Mouse (Mus musculus): Measurements from ENCODE around the gene Gm6465. TPM values are rescaled to one million over a fixed set of nuclear protein-coding genes. Genes with fewer than 3 reads are reported as not detected.
"Not testable (repeated sequence)": the region's sequence is repeated elsewhere in the genome, so short reads cannot be mapped to it uniquely, and the experiment has no call there.

Gene Gm6465
- total RNA-seq (2021) = not detected

- DNase-seq = not testable (repeated sequence)
These were observed at the start of gene Gm6465 for GRCm38 (mm10) chr5:11845239-11845638. Gene Gm6465, plus strand, starts transcription at chr5:11845539.

GRCm38 (mm10) chr5:11845824-11846223 lies 485 bp downstream of the Gm6465 start:
- not testable (repeated sequence) for DNase-seq

GRCm38 (mm10) chr5:11857909-11858308 lies 12.6 kb downstream of the Gm6465 start:
- not testable (repeated sequence) for DNase-seq

Other genes starting within 250 kb of the Gm6465 start
- gene Gm8922, start 163.6 kb upstream of the Gm6465 start, total RNA-seq (2021) = not detected
- not detected for gene Gm8926, start 75.0 kb upstream of the Gm6465 start, total RNA-seq (2021)
- not detected for gene 4933402N22Rik, start 72.5 kb downstream of the Gm6465 start, total RNA-seq (2021)

Measured in heart, postnatal 4 days (tissue).